Mouse (Mus musculus): ENCODE measurements at regions not wholly inside any gene's neighbourhood (a gene's known extent, or its start where the extent isn't known, plus 50 kb on each side); places are given as distances from the start of the nearest gene placed in this dataset.

DNA sequence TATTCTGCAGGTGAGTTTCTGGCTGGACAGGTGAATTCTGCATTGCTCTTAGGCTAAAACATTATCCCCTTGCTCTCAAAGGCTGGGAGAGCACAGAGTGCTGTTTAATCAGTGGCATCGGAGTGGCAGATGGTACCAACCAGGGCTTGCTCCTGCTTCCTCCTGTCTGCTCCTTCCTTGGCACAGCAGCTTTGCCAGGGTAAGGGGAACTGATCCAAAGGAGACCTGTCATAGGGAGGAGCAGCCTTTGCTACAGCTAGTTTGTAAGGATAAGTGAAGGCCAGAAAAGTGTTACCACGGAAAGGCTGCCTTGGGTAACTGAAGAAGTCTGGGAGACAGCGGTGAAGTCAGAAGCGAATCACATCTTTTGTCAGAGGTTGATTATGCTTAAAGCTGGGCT, 57.0 kb upstream of the Kctd3 start:
- no peak for ATAC-seq
- Histone ChIP-seq H3K27me3 (ENCODE audit: control insufficient read depth, insufficient read depth, low read depth, low read length) (no peaks in the 10 kb centered on the region), H3K4me3 (ENCODE audit: low read depth, low read length) (no peak overlapping the region), H3K27ac (ENCODE audit: low read length) (no peak overlapping the region), H3K9ac (ENCODE audit: low read depth, low read length) (no peak overlapping the region), H3K36me3 (ENCODE audit: control insufficient read depth, insufficient read depth, low read length) (no peaks in the 10 kb centered on the region), H3K4me1 (ENCODE audit: control insufficient read depth, insufficient read depth, low read length) (peaks cover 2% of the 10 kb centered on the region), H3K4me2 (ENCODE audit: low read length) (no peak overlapping the region), H3K9me3 (replicated peaks; ENCODE audit: control insufficient read depth, low read length, poor library complexity, severe bottlenecking) (no peaks in the 10 kb centered on the region)
- 86% methylated on average over 4 of the region's 4 CpGs for WGBS

DNA sequence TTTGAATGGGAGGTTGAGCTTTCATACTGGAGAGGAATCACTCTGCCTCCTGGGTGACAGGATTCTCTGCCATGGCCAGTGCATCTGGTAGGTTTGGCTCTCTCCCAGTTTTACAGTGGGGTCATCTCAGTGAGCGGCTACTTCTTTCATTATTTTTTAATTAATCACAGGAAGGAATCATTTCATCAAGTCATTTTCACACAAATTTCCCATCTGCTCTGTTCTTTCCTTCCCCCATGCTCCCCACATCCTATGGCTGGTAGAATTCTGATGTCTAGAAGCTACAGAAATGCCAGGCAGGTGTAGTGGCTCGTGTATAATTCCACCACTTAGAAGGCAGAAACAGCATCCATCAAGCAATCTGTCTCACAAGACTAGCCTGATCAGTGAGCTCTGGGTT, 56.1 kb upstream of the Kctd3 start:
- Histone ChIP-seq H3K4me3 (ENCODE audit: low read depth, low read length) (no peak overlapping the region), H3K27me3 (ENCODE audit: control insufficient read depth, insufficient read depth, low read depth, low read length) (no peaks in the 10 kb centered on the region), H3K4me1 (ENCODE audit: control insufficient read depth, insufficient read depth, low read length) (peaks cover 2% of the 10 kb centered on the region), H3K9me3 (replicated peaks; ENCODE audit: control insufficient read depth, low read length, poor library complexity, severe bottlenecking) (no peaks in the 10 kb centered on the region), H3K27ac (ENCODE audit: low read length) (no peak overlapping the region), H3K36me3 (ENCODE audit: control insufficient read depth, insufficient read depth, low read length) (no peaks in the 10 kb centered on the region), H3K9ac (ENCODE audit: low read depth, low read length) (no peak overlapping the region), H3K4me2 (ENCODE audit: low read length) (no peak overlapping the region)
- ATAC-seq, result no peak
- WGBS, result 75% methylated on average over 2 of the region's 2 CpGs

DNA sequence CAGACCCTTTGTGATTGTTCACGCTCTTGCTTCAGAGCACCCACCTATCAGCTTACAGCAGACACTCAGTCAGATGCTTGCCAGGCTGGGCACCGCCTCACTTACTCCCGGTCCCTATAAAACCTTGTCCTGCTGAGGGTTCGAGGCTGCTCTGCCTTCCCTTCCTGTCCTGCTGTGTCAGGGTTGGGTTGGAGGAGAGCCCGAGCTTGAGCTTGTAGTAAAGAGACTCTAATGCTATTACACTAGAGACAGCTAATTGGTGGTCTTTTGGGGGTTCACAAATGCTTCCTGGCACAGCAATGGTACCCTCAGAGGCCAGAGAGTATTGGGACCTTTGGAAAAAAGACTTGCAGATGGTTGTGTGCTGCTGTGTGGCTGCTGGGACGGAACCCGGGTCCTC, 55.6 kb upstream of the Kctd3 start:
- Histone ChIP-seq H3K9me3 (replicated peaks; ENCODE audit: control insufficient read depth, low read length, poor library complexity, severe bottlenecking) (no peaks in the 10 kb centered on the region), H3K27ac (ENCODE audit: low read length) (no peak overlapping the region), H3K36me3 (ENCODE audit: control insufficient read depth, insufficient read depth, low read length) (no peaks in the 10 kb centered on the region), H3K4me1 (ENCODE audit: control insufficient read depth, insufficient read depth, low read length) (peaks cover 2% of the 10 kb centered on the region), H3K4me3 (ENCODE audit: low read depth, low read length) (no peak overlapping the region), H3K9ac (ENCODE audit: low read depth, low read length) (no peak overlapping the region), H3K27me3 (ENCODE audit: control insufficient read depth, insufficient read depth, low read depth, low read length) (no peaks in the 10 kb centered on the region), H3K4me2 (ENCODE audit: low read length) (no peak overlapping the region)
- ATAC-seq, result no peak
- WGBS, result 82% methylated on average over 7 of the region's 7 CpGs

Data from midbrain, embryonic 16.5 days (tissue).